Mouse (Mus musculus) MEL (cell line): ENCODE measurements around the gene Lztr1. TPM values are rescaled to one million over a fixed set of nuclear protein-coding genes. Genes with fewer than 3 reads are reported as not detected.

Source experiments
- DNase-seq: peaks from one replicate; pipeline ENCODE4 v3.0.0; 2011; ENCODE audit warnings: low read depth, low spot score
- H3K27ac ChIP-seq: 2 replicates; pipeline ENCODE4 v1.5.1; 2012; ENCODE audit warnings: low read depth, mild to moderate bottlenecking, control low read depth, low read length, moderate library complexity; ENCODE audit not compliant: control insufficient read depth
- H3K27me3 ChIP-seq, 2 experiments: fragments of 150-350 bp in 1 of 2; sonication (generic) in 1 of 2; 2 replicates each; pipeline ENCODE4 v1.6.1; 2012; ENCODE audit warnings: low read length in 2 of 2, mild to moderate bottlenecking in 2 of 2, improper control_type of control experiment in 1 of 2, moderate library complexity in 1 of 2; ENCODE audit not compliant: insufficient read depth in 2 of 2, control insufficient read depth in 1 of 2
- H3K36me3 ChIP-seq, 2 experiments: 2 replicates each; pipeline ENCODE4 v1.6.1; 2012 to 2014; ENCODE audit warnings: low read length in 2 of 2, improper control_type of control experiment in 1 of 2, inconsistent platforms in 1 of 2, mild to moderate bottlenecking in 1 of 2; ENCODE audit not compliant: insufficient read depth in 2 of 2, control insufficient read depth in 1 of 2
- H3K4me1 ChIP-seq, 2 experiments: fragments of 150-350 bp in 1 of 2; sonication (generic) in 1 of 2; 2 replicates each; pipeline ENCODE4 v1.6.1; 2012; ENCODE audit warnings: low read length in 2 of 2, improper control_type of control experiment in 1 of 2, mild to moderate bottlenecking in 1 of 2; ENCODE audit not compliant: insufficient read depth in 2 of 2, control insufficient read depth in 1 of 2
- H3K4me3 ChIP-seq, 2 experiments: fragments of 150-350 bp in 1 of 2; sonication (generic) in 1 of 2; 2 replicates each; pipeline ENCODE4 v1.5.1; 2012; ENCODE audit warnings: low read depth in 2 of 2, low read length in 2 of 2, mild to moderate bottlenecking in 2 of 2, moderate library complexity in 2 of 2, control low read depth in 1 of 2, improper control_type of control experiment in 1 of 2; ENCODE audit not compliant: control insufficient read depth in 1 of 2, insufficient read depth in 1 of 2
- H3K79me2 ChIP-seq: 2 replicates; pipeline ENCODE4 v1.6.1; 2012; ENCODE audit warnings: mild to moderate bottlenecking, low read length, moderate library complexity; ENCODE audit not compliant: control insufficient read depth, poor library complexity, insufficient read depth
- H3K9ac ChIP-seq: 2 replicates; pipeline ENCODE4 v1.6.1; 2012; ENCODE audit warnings: low read depth, mild to moderate bottlenecking, control low read depth, low read length, moderate library complexity; ENCODE audit not compliant: control insufficient read depth, poor library complexity, severe bottlenecking
- H3K9me3 ChIP-seq: fragments of 150-350 bp; sonication (generic); replicated peaks from 2 replicates; pipeline ENCODE4 v1.6.1; 2012; ENCODE audit warnings: mild to moderate bottlenecking, low read length, improper control_type of control experiment, moderate library complexity; ENCODE audit not compliant: insufficient read depth
- CHD1 ChIP-seq: IDR thresholded peaks from 2 replicates; pipeline ENCODE4 v1.6.1; 2012; ENCODE audit warnings: low read depth, mild to moderate bottlenecking, inconsistent platforms, low read length, improper control_type of control experiment
- ELF1 ChIP-seq: IDR thresholded peaks from 2 replicates; pipeline ENCODE4 v1.6.1; 2014; ENCODE audit warnings: low read depth, mild to moderate bottlenecking, inconsistent platforms, low read length, improper control_type of control experiment, moderate library complexity
- EP300 ChIP-seq, 2 experiments: IDR thresholded peaks; 2 replicates each; pipeline ENCODE4 v1.6.1; 2011; ENCODE audit warnings: improper control_type of control experiment in 2 of 2, low read length in 2 of 2, low read depth in 1 of 2, mild to moderate bottlenecking in 1 of 2
- GABPA ChIP-seq: IDR thresholded peaks from 2 replicates; pipeline ENCODE4 v1.6.1; 2012; ENCODE audit warnings: low read depth, mild to moderate bottlenecking, inconsistent platforms, low read length, improper control_type of control experiment, moderate library complexity
- GATA1 ChIP-seq: IDR thresholded peaks from 2 replicates; pipeline ENCODE4 v1.6.1; 2011; ENCODE audit warnings: low read depth, low read length, improper control_type of control experiment
- KAT2A ChIP-seq: conservative IDR thresholded peaks from 2 replicates; pipeline ENCODE4 v1.6.1; 2012; ENCODE audit warnings: low read depth, low read length, improper control_type of control experiment, inconsistent platforms
- MEF2A ChIP-seq: IDR thresholded peaks from 2 replicates; pipeline ENCODE4 v1.6.1; 2014; ENCODE audit warnings: low read depth, mild to moderate bottlenecking, inconsistent platforms, low read length, improper control_type of control experiment; ENCODE audit not compliant: poor library complexity, insufficient replicate concordance, severe bottlenecking; ENCODE audit errors: extremely low read depth
- MXI1 ChIP-seq: IDR thresholded peaks from 2 replicates; pipeline ENCODE4 v1.6.1; 2011; ENCODE audit warnings: mild to moderate bottlenecking, low read depth, low read length, improper control_type of control experiment
- MYC ChIP-seq: IDR thresholded peaks from 2 replicates; pipeline ENCODE4 v1.6.1; 2011; ENCODE audit warnings: low read depth, mild to moderate bottlenecking, low read length, improper control_type of control experiment, moderate library complexity
- NELFE ChIP-seq: IDR thresholded peaks from 2 replicates; pipeline ENCODE4 v1.6.1; 2011; ENCODE audit warnings: low read depth, low read length, improper control_type of control experiment
- POLR2AphosphoS5 ChIP-seq: IDR thresholded peaks from 2 replicates; pipeline ENCODE4 v1.6.1; 2012; ENCODE audit warnings: low read depth, borderline replicate concordance, mild to moderate bottlenecking, inconsistent platforms, low read length, moderate library complexity, mixed read lengths
- RAD21 ChIP-seq: IDR thresholded peaks from 2 replicates; pipeline ENCODE4 v1.6.1; 2011; ENCODE audit warnings: mild to moderate bottlenecking, low read depth, low read length, improper control_type of control experiment
- RCOR1 ChIP-seq: IDR thresholded peaks from 2 replicates; pipeline ENCODE4 v1.6.1; 2012; ENCODE audit warnings: low read depth, mild to moderate bottlenecking, inconsistent platforms, low read length, improper control_type of control experiment
- SMC3 ChIP-seq: IDR thresholded peaks from 2 replicates; pipeline ENCODE4 v1.6.1; 2011; ENCODE audit warnings: low read depth, low read length, improper control_type of control experiment
- TAL1 ChIP-seq: IDR thresholded peaks from 2 replicates; pipeline ENCODE4 v1.6.1; 2012; ENCODE audit warnings: mild to moderate bottlenecking, inconsistent platforms, low read length, moderate library complexity, mixed read lengths
- TBP ChIP-seq: IDR thresholded peaks from 2 replicates; pipeline ENCODE4 v1.8.0; 2011; ENCODE audit warnings: low read depth, low read length, improper control_type of control experiment
- UBTF ChIP-seq: IDR thresholded peaks from 2 replicates; pipeline ENCODE4 v1.6.1; 2012; ENCODE audit warnings: low read depth, mild to moderate bottlenecking, inconsistent platforms, low read length, improper control_type of control experiment, moderate library complexity, borderline replicate concordance; ENCODE audit not compliant: insufficient read depth
- USF1 ChIP-seq: IDR thresholded peaks from 2 replicates; pipeline ENCODE4 v1.6.1; 2014; ENCODE audit warnings: low read depth, mild to moderate bottlenecking, inconsistent platforms, low read length, improper control_type of control experiment, moderate library complexity
- ZNF384 ChIP-seq: IDR thresholded peaks from 2 replicates; pipeline ENCODE4 v1.6.1; 2012; ENCODE audit warnings: low read depth, mild to moderate bottlenecking, inconsistent platforms, low read length, improper control_type of control experiment
- polyA plus RNA-seq, 2 experiments: library from polyadenylated mRNA; stranded (reverse) in 1 of 2; unstranded in 1 of 2; fragments of >175 nt in 1 of 2; fragments of >200 nt in 1 of 2; gene quantifications; 2 replicates each; pipeline versions ENCODE4 v1.2.1 to v1.2.4; 2012; ENCODE audit warnings: low replicate concordance in 2 of 2, low read depth in 1 of 2; ENCODE audit not compliant: insufficient read length in 2 of 2, insufficient read depth in 1 of 2, missing spikeins in 1 of 2
- total RNA-seq: library from RNA; depleted of rRNA; stranded (reverse); fragments of 300-350 nt; gene quantifications from 2 replicates; pipeline ENCODE4 v1.2.3, GENCODE M21; 2012

Lztr1 gene
- total and polyA plus RNA-seq, 3 experiments, result 45.1 to 83.2 TPM; not detected in 1

DNA sequence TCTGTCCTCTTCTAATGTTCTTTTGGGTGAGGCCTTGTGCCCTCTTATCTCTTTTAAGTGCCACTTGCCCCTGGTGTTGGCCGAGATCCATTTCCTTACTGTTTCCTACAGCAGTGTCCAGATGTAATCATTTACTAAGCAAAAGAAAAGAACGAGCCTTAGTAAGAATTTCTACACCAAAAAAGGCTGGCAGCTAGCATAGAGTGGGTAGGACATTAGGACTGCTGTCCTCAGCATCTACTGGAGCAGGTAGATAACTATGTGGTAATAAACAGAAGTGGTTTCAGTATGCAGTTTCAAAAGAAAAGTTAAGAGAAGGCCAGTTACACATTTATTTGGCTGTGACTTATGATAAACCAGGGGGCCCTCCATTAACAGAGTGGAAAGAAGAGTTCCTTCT lies 2.2 kb downstream of the Lztr1 start:
- H3K9me3 ChIP-seq, result no peaks in the 10 kb centered on the region
- H3K27me3 ChIP-seq, result peaks cover 0 to under 1% of the 10 kb centered on the region in 2 experiments; a peak in 1 of 4 replicates
- no peak overlapping the region for H3K9ac ChIP-seq
- H3K4me3 ChIP-seq, result no peak overlapping the region
- H3K79me2 ChIP-seq, result peaks cover 8% of the 10 kb centered on the region
- DNase-seq, result no peak
- peaks cover 2 to 15% of the 10 kb centered on the region in 2 experiments; a peak in 3 of 4 replicates for H3K36me3 ChIP-seq
- H3K4me1 ChIP-seq, result peaks cover 9 to 15% of the 10 kb centered on the region in 2 experiments
- TF ChIP-seq TAL1, result no peak
- no peak for TF ChIP-seq CHD1
- TF ChIP-seq MXI1, result no peak
- no peak for TF ChIP-seq POLR2AphosphoS5
- TF ChIP-seq GABPA, result no peak
- no peak for TF ChIP-seq SMC3
- TF ChIP-seq MEF2A, result no peak
- TF ChIP-seq UBTF, result no peak
- no peak for TF ChIP-seq TBP
- TF ChIP-seq KAT2A, result no peak
- TF ChIP-seq EP300 (IDR thresholded peaks at IDR 0.05; ENCODE audit: low read depth in 1 of 2, low read length in 2 of 2), result no peak
- TF ChIP-seq ZNF384, result no peak
- TF ChIP-seq MYC, result no peak
- no peak for TF ChIP-seq GATA1
- no peak for TF ChIP-seq RAD21
- TF ChIP-seq RCOR1, result no peak
- H3K27ac ChIP-seq, result no peak overlapping the region

GRCm38 (mm10) chr16:17511431-17511830 lies 2.9 kb downstream of the Lztr1 start:
- peaks cover 2 to 15% of the 10 kb centered on the region in 2 experiments; a peak in 3 of 4 replicates for H3K36me3 ChIP-seq
- no peak overlapping the region for H3K9ac ChIP-seq
- TF ChIP-seq NELFE, result no peak
- no peak for TF ChIP-seq EP300 (IDR thresholded peaks at IDR 0.05; ENCODE audit: low read depth in 1 of 2, low read length in 2 of 2)
- no peak for TF ChIP-seq SMC3
- no peak for TF ChIP-seq ELF1
- no peak for TF ChIP-seq MEF2A
- no peak for TF ChIP-seq USF1
- TF ChIP-seq, all 39 proteins: peak for 0

More at GRCm38 (mm10) chr16:17511431-17511830, 2.9 kb downstream of the Lztr1 start:
- no peak overlapping the region for H3K4me3 ChIP-seq
- H3K27ac ChIP-seq, result no peak overlapping the region
- peaks cover 9 to 15% of the 10 kb centered on the region in 2 experiments for H3K4me1 ChIP-seq
- DNase-seq, result no peak
- H3K79me2 ChIP-seq, result peaks cover 8% of the 10 kb centered on the region
- H3K27me3 ChIP-seq, result no peaks in the 10 kb centered on the region
- H3K9me3 ChIP-seq, result no peaks in the 10 kb centered on the region
